Mouse (Mus musculus) thymus, adult 2 months (tissue): Measurements from ENCODE around the gene Cyb5r3. TPM values are rescaled to one million over a fixed set of nuclear protein-coding genes. Genes with fewer than 3 reads are reported as not detected.

Experiments used
- DNase-seq: peaks from one replicate; pipeline ENCODE4 v3.0.0; 2021
- H3K27ac ChIP-seq: fragments of 200-500 bp; 2 replicates; pipeline ENCODE4 v1.5.1; 2012; ENCODE audit warnings: low read length, control low read depth; ENCODE audit not compliant: control insufficient read depth, insufficient read depth
- H3K27me3 ChIP-seq: fragments of 200-500 bp; 2 replicates; pipeline ENCODE4 v1.6.1; 2012; ENCODE audit warnings: mild to moderate bottlenecking, low read length, moderate library complexity, mixed read lengths; ENCODE audit not compliant: control insufficient read depth, insufficient read depth
- H3K36me3 ChIP-seq: fragments of 200-500 bp; 2 replicates; pipeline ENCODE4 v1.6.1; 2012; ENCODE audit warnings: mild to moderate bottlenecking, low read length, moderate library complexity; ENCODE audit not compliant: control insufficient read depth, insufficient read depth
- H3K4me1 ChIP-seq: fragments of 200-500 bp; replicated peaks from 2 replicates; pipeline ENCODE4 v1.6.1; 2012; ENCODE audit warnings: low read length; ENCODE audit not compliant: control insufficient read depth, insufficient read depth
- H3K4me3 ChIP-seq: fragments of 200-500 bp; 2 replicates; pipeline ENCODE4 v1.5.1; 2012; ENCODE audit warnings: mild to moderate bottlenecking, low read length, control low read depth, moderate library complexity; ENCODE audit not compliant: control insufficient read depth, insufficient read depth
- CTCF ChIP-seq: fragments of 200-500 bp; IDR thresholded peaks from 2 replicates; pipeline ENCODE4 v1.5.1; 2012; ENCODE audit warnings: mild to moderate bottlenecking, control low read depth, low read length, moderate library complexity, borderline replicate concordance; ENCODE audit not compliant: control insufficient read depth, poor library complexity, insufficient read depth; ENCODE audit errors: extremely low read depth
- POLR2A ChIP-seq: fragments of 200-500 bp; IDR thresholded peaks from 2 replicates; pipeline ENCODE4 v1.6.1; 2012; ENCODE audit warnings: mild to moderate bottlenecking, low read length, control low read depth, moderate library complexity; ENCODE audit not compliant: control insufficient read depth, poor library complexity, insufficient read depth; ENCODE audit errors: extremely low read depth
- WGBS: fragments of 180-500 bp; shearing (Covaris S2); methylation state at CpG from one replicate; pipeline ENCODE4 v1.1.7; 2018; 5-methylcytosine and 5-hydroxymethylcytosine counted together
- polyA plus RNA-seq: library from polyadenylated mRNA; depleted of rRNA; stranded (reverse); fragments of >200 nt; gene quantifications from 2 replicates; pipeline ENCODE4 v1.2.3, GENCODE M21; 2012

Gene Cyb5r3
- polyA plus RNA-seq, 1 experiment, result 60.5 TPM

GRCm38 (mm10) chr15:83159823-83160222, 12.6 kb downstream of the Cyb5r3 start:
- 97% methylated on average over 9 of the region's 9 CpGs for WGBS
- no peak for DNase-seq
- no peaks in the 10 kb centered on the region for H3K4me1 ChIP-seq
- H3K36me3 ChIP-seq, result no peaks in the 10 kb centered on the region; the same call in 1 of the 2 replicates
- no peak overlapping the region for H3K4me3 ChIP-seq
- no peak overlapping the region for H3K27ac ChIP-seq
- H3K27me3 ChIP-seq, result no peaks in the 10 kb centered on the region
- TF ChIP-seq POLR2A (no peak), CTCF (no peak)

GRCm38 (mm10) chr15:83158587-83159160, 13.7 kb downstream of the Cyb5r3 start:
- no peaks in the 10 kb centered on the region for H3K4me1 ChIP-seq
- DNase-seq, result no peak
- H3K36me3 ChIP-seq, result no peaks in the 10 kb centered on the region; the same call in 1 of the 2 replicates
- 76% methylated on average over 7 of the region's 7 CpGs for WGBS
- TF ChIP-seq POLR2A (no peak), CTCF (no peak)
- H3K4me3 ChIP-seq, result no peak overlapping the region
- H3K27ac ChIP-seq, result no peak overlapping the region
- H3K27me3 ChIP-seq, result no peaks in the 10 kb centered on the region

- Histone ChIP-seq H3K4me3 (no peak overlapping the region), H3K4me1 (no peaks in the 10 kb centered on the region), H3K27ac (no peak overlapping the region), H3K36me3 (no peaks in the 10 kb centered on the region; the same call in 1 of the 2 replicates), H3K27me3 (no peaks in the 10 kb centered on the region)
- no peak for DNase-seq
- WGBS, result 98% methylated on average over 6 of the region's 6 CpGs
- TF ChIP-seq CTCF (no peak), POLR2A (no peak)
Observed at GRCm38 (mm10) chr15:83157667-83158064, 14.7 kb downstream of the Cyb5r3 start.

- DNase-seq, result peak; percentile 59
- TF ChIP-seq POLR2A, result no peak
- peak; percentile 75; the same call in 1 of the 2 replicates for TF ChIP-seq CTCF
- no peak overlapping the region for H3K4me3 ChIP-seq
- H3K36me3 ChIP-seq, result no peaks in the 10 kb centered on the region; the same call in 1 of the 2 replicates
- no peaks in the 10 kb centered on the region for H3K4me1 ChIP-seq
- H3K27me3 ChIP-seq, result no peaks in the 10 kb centered on the region
- H3K27ac ChIP-seq, result no peak overlapping the region
- WGBS, result 92% methylated on average over 11 of the region's 11 CpGs
Observed at GRCm38 (mm10) chr15:83156929-83157666, 15.3 kb downstream of the Cyb5r3 start.

- no peak for DNase-seq
- no peak overlapping the region for H3K27ac ChIP-seq
- H3K36me3 ChIP-seq, result no peaks in the 10 kb centered on the region
- TF ChIP-seq POLR2A (no peak), CTCF (no peak)
- no peak overlapping the region for H3K4me3 ChIP-seq
- no peaks in the 10 kb centered on the region for H3K4me1 ChIP-seq
- no peaks in the 10 kb centered on the region for H3K27me3 ChIP-seq
- 78% methylated on average over 6 of the region's 6 CpGs for WGBS
Observed at GRCm38 (mm10) chr15:83155672-83156419, 16.5 kb downstream of the Cyb5r3 start.

GRCm38 (mm10) chr15:83154309-83154708, 18.1 kb downstream of the Cyb5r3 start:
- Histone ChIP-seq H3K27me3 (no peaks in the 10 kb centered on the region), H3K4me1 (no peaks in the 10 kb centered on the region), H3K27ac (no peak overlapping the region), H3K36me3 (no peaks in the 10 kb centered on the region), H3K4me3 (no peak overlapping the region)
- no peak for TF ChIP-seq CTCF
- DNase-seq, result no peak
- 97% methylated on average over 7 of the region's 7 CpGs for WGBS
